Mouse (Mus musculus) E14TG2a.4 (cell line): ENCODE data around the gene Prss29.

Experiments used
- CTCF ChIP-seq: conservative IDR thresholded peaks from 2 replicates; pipeline ENCODE4 v1.5.1; 2014; ENCODE audit warnings: low read length
- NANOG ChIP-seq: IDR thresholded peaks from 2 replicates; pipeline ENCODE4 v1.6.1; 2014; ENCODE audit warnings: borderline replicate concordance, low read length, mixed read lengths

GRCm38 (mm10) chr17:25366005-25366404, 47.6 kb downstream of the Prss29 start, which contains the start of gene Tpsb2:
- TF ChIP-seq CTCF (no peak), NANOG (no peak)
